Mouse (Mus musculus) CH12.LX (cell line): ENCODE measurements around the gene Rpl18a. TPM values are rescaled to one million over a fixed set of nuclear protein-coding genes. Genes with fewer than 3 reads are reported as not detected.

Experiments
- DNase-seq: peaks from one replicate; pipeline ENCODE4 v3.0.0-alpha.2; 2013; ENCODE audit errors: extremely low read depth
- H3K27ac ChIP-seq: 2 replicates; pipeline ENCODE4 v1.5.1; 2012; ENCODE audit warnings: low read depth, mild to moderate bottlenecking, control low read depth, moderate library complexity; ENCODE audit not compliant: insufficient read depth
- H3K27me3 ChIP-seq: replicated peaks from 2 replicates; pipeline ENCODE3; 2012; ENCODE audit warnings: inconsistent platforms
- H3K36me3 ChIP-seq, 2 experiments: replicated peaks in 1 of 2; 2 replicates each; pipeline versions ENCODE3 to v1.6.1; 2012; ENCODE audit warnings: inconsistent platforms in 1 of 2, low read length in 1 of 2, mild to moderate bottlenecking in 1 of 2, mixed read lengths in 1 of 2, moderate library complexity in 1 of 2; ENCODE audit not compliant: control insufficient read depth in 1 of 2, insufficient read depth in 1 of 2
- H3K4me1 ChIP-seq, 2 experiments: 2 replicates each; pipeline ENCODE4 v1.6.1; 2012; ENCODE audit warnings: inconsistent platforms in 1 of 2, moderate library complexity in 1 of 2; ENCODE audit not compliant: insufficient read depth in 2 of 2, control insufficient read depth in 1 of 2
- H3K4me2 ChIP-seq: 2 replicates; pipeline ENCODE4 v1.6.1; 2012; ENCODE audit warnings: low read depth, mild to moderate bottlenecking, control low read depth; ENCODE audit not compliant: poor library complexity, insufficient read depth, severe bottlenecking
- H3K4me3 ChIP-seq, 3 experiments: fragments of 150-350 bp in 1 of 3; sonication (generic) in 1 of 3; replicated peaks in 1 of 3; 2 replicates each; pipeline versions ENCODE3 to v1.5.1; 2011 to 2012; ENCODE audit warnings: low read depth in 2 of 3, low read length in 2 of 3, mild to moderate bottlenecking in 2 of 3, moderate library complexity in 2 of 3, control low read depth in 1 of 3, improper control_type of control experiment in 1 of 3, inconsistent platforms in 1 of 3, mixed read lengths in 1 of 3; ENCODE audit not compliant: poor library complexity in 1 of 3
- H3K79me2 ChIP-seq: replicated peaks from 2 replicates; pipeline ENCODE4 v1.6.1; 2012; ENCODE audit warnings: mild to moderate bottlenecking, moderate library complexity; ENCODE audit not compliant: control insufficient read depth, poor library complexity, insufficient read depth, severe bottlenecking; ENCODE audit errors: extremely low read depth
- H3K9ac ChIP-seq: 2 replicates; pipeline ENCODE4 v1.6.1; 2012; ENCODE audit warnings: low read depth, mild to moderate bottlenecking, control low read depth, moderate library complexity; ENCODE audit not compliant: insufficient read depth
- H3K9me3 ChIP-seq: replicated peaks from 2 replicates; pipeline ENCODE3; 2012; ENCODE audit warnings: low read length, inconsistent platforms, mixed read lengths
- BHLHE40 ChIP-seq: IDR thresholded peaks from 2 replicates; pipeline ENCODE4 v1.6.1; 2011; ENCODE audit warnings: mild to moderate bottlenecking, low read depth, low read length, improper control_type of control experiment
- CHD2 ChIP-seq: IDR thresholded peaks from 2 replicates; pipeline ENCODE4 v1.6.1; 2011; ENCODE audit warnings: low read length, improper control_type of control experiment
- CTCF ChIP-seq, 2 experiments: IDR thresholded peaks in 1 of 2; conservative IDR thresholded peaks in 1 of 2; 2 replicates each; pipeline ENCODE4 v1.5.1; 2011 to 2012; ENCODE audit warnings: low read depth in 2 of 2, low read length in 2 of 2, improper control_type of control experiment in 1 of 2, inconsistent platforms in 1 of 2, mild to moderate bottlenecking in 1 of 2, moderate library complexity in 1 of 2
- E2F4 ChIP-seq: IDR thresholded peaks from 2 replicates; pipeline ENCODE4 v1.6.1; 2011; ENCODE audit warnings: low read depth, low read length, improper control_type of control experiment; ENCODE audit not compliant: insufficient replicate concordance
- EP300 ChIP-seq: IDR thresholded peaks from 2 replicates; pipeline ENCODE4 v1.6.1; 2011; ENCODE audit warnings: low read length, improper control_type of control experiment
- IRF4 ChIP-seq: IDR thresholded peaks from 2 replicates; pipeline ENCODE4 v1.6.1; 2014; ENCODE audit warnings: low read depth, mild to moderate bottlenecking, inconsistent platforms, low read length, improper control_type of control experiment
- JUN ChIP-seq: IDR thresholded peaks from 2 replicates; pipeline ENCODE4 v1.6.1; 2011; ENCODE audit warnings: low read depth, mild to moderate bottlenecking, low read length, improper control_type of control experiment, moderate library complexity; ENCODE audit not compliant: insufficient read depth
- JUND ChIP-seq: conservative IDR thresholded peaks from 2 replicates; pipeline ENCODE4 v1.6.1; 2011; ENCODE audit warnings: low read depth, low read length, improper control_type of control experiment
- KAT2A ChIP-seq: IDR thresholded peaks from 2 replicates; pipeline ENCODE4 v1.6.1; 2012; ENCODE audit warnings: low read length, improper control_type of control experiment, inconsistent platforms; ENCODE audit not compliant: insufficient replicate concordance
- MEF2A ChIP-seq: IDR thresholded peaks from 2 replicates; pipeline ENCODE4 v1.6.1; 2014; ENCODE audit warnings: low read depth, mild to moderate bottlenecking, inconsistent platforms, low read length, improper control_type of control experiment, borderline replicate concordance
- PAX5 ChIP-seq: IDR thresholded peaks from 2 replicates; pipeline ENCODE4 v1.6.1; 2012; ENCODE audit warnings: low read length, inconsistent platforms, mixed read lengths
- POLR2AphosphoS2 ChIP-seq: IDR thresholded peaks from 2 replicates; pipeline ENCODE4 v1.6.1; 2011; ENCODE audit warnings: low read depth, low read length, improper control_type of control experiment
- RAD21 ChIP-seq: IDR thresholded peaks from 2 replicates; pipeline ENCODE4 v1.6.1; 2011; ENCODE audit warnings: low read depth, mild to moderate bottlenecking, low read length, improper control_type of control experiment, moderate library complexity
- RCOR1 ChIP-seq: conservative IDR thresholded peaks from 2 replicates; pipeline ENCODE4 v1.6.1; 2012; ENCODE audit warnings: low read depth, mild to moderate bottlenecking, inconsistent platforms, low read length, improper control_type of control experiment
- TCF12 ChIP-seq: IDR thresholded peaks from 2 replicates; pipeline ENCODE4 v1.6.1; 2014; ENCODE audit warnings: low read depth, mild to moderate bottlenecking, inconsistent platforms, low read length, improper control_type of control experiment
- UBTF ChIP-seq: IDR thresholded peaks from 2 replicates; pipeline ENCODE4 v1.6.1; 2012; ENCODE audit warnings: low read depth, mild to moderate bottlenecking, inconsistent platforms, low read length, improper control_type of control experiment, moderate library complexity
- USF2 ChIP-seq: conservative IDR thresholded peaks from 2 replicates; pipeline ENCODE4 v1.6.1; 2011; ENCODE audit warnings: low read depth, low read length, improper control_type of control experiment
- ZC3H11A ChIP-seq: IDR thresholded peaks from 2 replicates; pipeline ENCODE4 v1.6.1; 2012; ENCODE audit warnings: low read depth, mild to moderate bottlenecking, inconsistent platforms, low read length, improper control_type of control experiment
- ZKSCAN1 ChIP-seq: IDR thresholded peaks from 2 replicates; pipeline ENCODE4 v1.6.1; 2012; ENCODE audit warnings: low read depth, inconsistent platforms, low read length, improper control_type of control experiment, borderline replicate concordance
- ZMIZ1 ChIP-seq: IDR thresholded peaks from 2 replicates; pipeline ENCODE4 v1.6.1; 2012; ENCODE audit warnings: low read depth, mild to moderate bottlenecking, inconsistent platforms, low read length, improper control_type of control experiment
- ZNF384 ChIP-seq: IDR thresholded peaks from 2 replicates; pipeline ENCODE4 v1.6.1; 2012; ENCODE audit warnings: low read depth, low read length, improper control_type of control experiment, inconsistent platforms
- dilution Hi-C: fragments of 300-500 bp; cut with MboI; formaldehyde crosslinking; loops from 2 replicates; pipeline ENCODE4 v1.14.3; 2020; ENCODE audit warnings: low sequenced_read_pairs; ENCODE audit not compliant: extremely low pct_unique_long_range_greater_than_20kb, extremely low pct_ligation_motif_present
- in situ Hi-C: fragments of 300-500 bp; cut with MboI; formaldehyde crosslinking; loops from 3 replicates; pipeline ENCODE4 v1.14.3; 2019; ENCODE audit warnings: low sequenced_read_pairs, low pct_ligation_motif_present, low pct_unique_long_range_greater_than_20kb, mixed read lengths
- polyA plus RNA-seq: library from polyadenylated mRNA; unstranded; fragments of >175 nt; gene quantifications from 2 replicates; pipeline ENCODE4 v1.2.1, GENCODE M21; 2012; ENCODE audit warnings: low read depth; ENCODE audit not compliant: insufficient read length
- total RNA-seq, 2 experiments: library from RNA; depleted of rRNA; stranded (reverse); fragments of 300-350 nt in 1 of 2; fragments of >200 nt in 1 of 2; gene quantifications; 2 replicates each; pipeline ENCODE4 v1.2.3; 2012 to 2014

Gene Rpl18a
- total and polyA plus RNA-seq, 3 experiments = 2,035 to 5,917 (median 3,837) TPM

DNA sequence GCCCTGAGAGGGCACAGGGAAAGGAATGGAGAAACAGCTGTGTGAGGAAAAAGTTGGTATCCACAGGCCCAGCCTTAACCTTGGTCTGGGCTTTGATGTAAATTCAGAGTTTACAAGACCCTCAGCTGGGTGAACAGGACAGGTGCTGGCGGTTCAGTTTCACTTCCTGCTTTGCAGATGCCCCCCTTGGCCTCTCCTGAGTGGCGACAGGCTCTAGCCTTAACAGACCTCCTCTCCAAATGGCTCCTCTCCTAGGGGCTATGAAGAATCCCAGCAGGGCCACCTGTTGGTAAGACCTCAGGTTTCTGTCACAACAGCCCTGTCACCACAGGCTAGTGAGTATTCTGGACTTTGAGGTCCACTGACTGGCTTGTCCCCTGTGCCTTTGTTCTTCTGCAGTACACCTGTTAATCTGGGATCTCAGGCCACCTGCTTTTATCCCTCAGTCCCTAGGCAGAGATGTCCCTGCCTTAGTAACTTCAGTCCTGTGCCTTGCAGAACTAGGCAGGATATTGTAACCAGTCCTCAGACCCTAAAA, 1.5 kb upstream of the Rpl18a start:
- TF ChIP-seq JUN (no peak), CTCF (conservative IDR thresholded peaks at IDR 0.05 in 1 of 2, IDR thresholded peaks at IDR 0.05 in 1 of 2; ENCODE audit: low read depth in 2 of 2, low read length in 2 of 2) (peak in 1 of 2 experiments; percentile 15; a peak in 1 of 4 replicates), BHLHE40 (no peak), TCF12 (peak; percentile 65; the same call in 1 of the 2 replicates), PAX5 (no peak), JUND (no peak), ZC3H11A (no peak), E2F4 (no peak), IRF4 (peak; percentile 92), MEF2A (no peak), KAT2A (no peak), ZMIZ1 (no peak), CHD2 (no peak), UBTF (no peak), POLR2AphosphoS2 (no peak), ZNF384 (no peak), RCOR1 (no peak), EP300 (peak; percentile 83), ZKSCAN1 (no peak), USF2 (no peak), RAD21 (no peak)
- in situ Hi-C loops (loop anchor here (5.0 kb wide), 1 partner anchor 59 kb away; no protein-coding TSS in a partner anchor), dilution Hi-C loops (no loop called here)
- H3K36me3 ChIP-seq = peaks cover 26 to 29% of the 10 kb centered on the region in 2 experiments
- no peaks in the 10 kb centered on the region for H3K9me3 ChIP-seq
- H3K4me2 ChIP-seq = peak overlapping the region; percentile 89
- peak overlapping the region in 2 of 3 experiments; percentile 33 to 96 for H3K4me3 ChIP-seq
- H3K79me2 ChIP-seq = peaks cover 24% of the 10 kb centered on the region
- H3K4me1 ChIP-seq = peaks cover 18 to 45% of the 10 kb centered on the region in 2 experiments
- H3K9ac ChIP-seq = peak overlapping the region; percentile 38; the same call in 1 of the 2 replicates
- DNase-seq = no peak
- H3K27ac ChIP-seq = 0 out of 2 replicates have a peak overlapping the region, but pooled peaks have one; percentile 6
- H3K27me3 ChIP-seq = no peaks in the 10 kb centered on the region
